Mouse (Mus musculus) heart, embryonic 15.5 days (tissue): ENCODE results near the gene Fam241b. TPM values are rescaled to one million over a fixed set of nuclear protein-coding genes. Genes with fewer than 3 reads are reported as not detected.
A peak's percentile ranks its signal among the peaks of the same experiment; 100 is the strongest.

Source experiments
- ATAC-seq: fragments of 200-750 bp; cut with Nextera tagmentation; replicated peaks from 2 replicates; pipeline ENCODE4 v1.8.0; 2017; ENCODE audit warnings: low read depth, moderate TSS enrichment; ENCODE audit not compliant: insufficient number of reproducible peaks, insufficient read depth, low FRiP score
- H3K27ac ChIP-seq: fragments of 300-500 bp; sonication (generic); 2 replicates; pipeline ENCODE4 v1.5.1; 2015; ENCODE audit warnings: mild to moderate bottlenecking, inconsistent platforms
- H3K27me3 ChIP-seq: fragments of 300-500 bp; sonication (generic); 2 replicates; pipeline ENCODE4 v1.6.1; 2015; ENCODE audit warnings: inconsistent platforms
- H3K36me3 ChIP-seq: fragments of 300-500 bp; sonication (generic); 2 replicates; pipeline ENCODE4 v1.6.1; 2015; ENCODE audit warnings: mild to moderate bottlenecking, inconsistent platforms
- H3K4me1 ChIP-seq: fragments of 300-500 bp; sonication (generic); replicated peaks from 2 replicates; pipeline ENCODE4 v1.6.1; 2015; ENCODE audit warnings: inconsistent platforms
- H3K4me2 ChIP-seq: fragments of 300-500 bp; sonication (generic); 2 replicates; pipeline ENCODE4 v1.6.1; 2015; ENCODE audit warnings: inconsistent platforms, mild to moderate bottlenecking, moderate library complexity
- H3K4me3 ChIP-seq: fragments of 300-500 bp; sonication (generic); 2 replicates; pipeline ENCODE4 v1.5.1; 2015; ENCODE audit warnings: mild to moderate bottlenecking, inconsistent platforms
- H3K9ac ChIP-seq: fragments of 300-500 bp; sonication (generic); 2 replicates; pipeline ENCODE4 v1.6.1; 2015; ENCODE audit warnings: mild to moderate bottlenecking, inconsistent platforms
- H3K9me3 ChIP-seq: fragments of 300-500 bp; sonication (generic); replicated peaks from 2 replicates; pipeline ENCODE4 v1.6.1; 2016; ENCODE audit warnings: inconsistent platforms
- WGBS: fragments of 180-500 bp; shearing (Covaris S2); methylation state at CpG from one replicate; pipeline ENCODE4 v1.1.7; 2015; ENCODE audit warnings: mixed read lengths; 5-methylcytosine and 5-hydroxymethylcytosine counted together
- polyA plus RNA-seq: library from polyadenylated mRNA; unstranded; fragments of >200 nt; fragmentation: Nextera tagmentation; extraction: Ambion mirVana; gene quantifications from 2 replicates; pipeline ENCODE4 v1.2.1, GENCODE M21; 2015

The Fam241b gene
- polyA plus RNA-seq, 1 experiment from 2014 or later, result 3.0 TPM

GRCm38 (mm10) chr10:62173941-62174448, 30.3 kb upstream of the Fam241b start:
- Histone ChIP-seq H3K4me2 (no peak overlapping the region), H3K27me3 (peaks cover 5% of the 10 kb centered on the region), H3K4me1 (no peaks in the 10 kb centered on the region), H3K9ac (no peak overlapping the region), H3K4me3 (no peak overlapping the region), H3K27ac (no peak overlapping the region), H3K9me3 (0 out of 2 replicates have a peak, but pooled peaks cover 3% of the 10 kb centered on the region), H3K36me3 (no peaks in the 10 kb centered on the region)
- no peak for ATAC-seq
- WGBS, result 36% methylated on average over 9 of the region's 9 CpGs

- Histone ChIP-seq H3K4me1 (no peaks in the 10 kb centered on the region), H3K9me3 (no peaks in the 10 kb centered on the region), H3K36me3 (no peaks in the 10 kb centered on the region), H3K27me3 (peaks cover 5% of the 10 kb centered on the region), H3K4me2 (no peak overlapping the region), H3K9ac (no peak overlapping the region), H3K27ac (no peak overlapping the region), H3K4me3 (no peak overlapping the region)
- no peak for ATAC-seq
- 10% methylated on average over 9 of the region's 9 CpGs for WGBS
Measured at GRCm38 (mm10) chr10:62172841-62173553, 29.3 kb upstream of the Fam241b start.

- H3K9ac ChIP-seq, result no peak overlapping the region
- H3K4me1 ChIP-seq, result no peaks in the 10 kb centered on the region
- ATAC-seq, result no peak
- H3K27ac ChIP-seq, result no peak overlapping the region
- no peaks in the 10 kb centered on the region for H3K27me3 ChIP-seq
- no peaks in the 10 kb centered on the region for H3K36me3 ChIP-seq
- no peak overlapping the region for H3K4me2 ChIP-seq
- no peaks in the 10 kb centered on the region for H3K9me3 ChIP-seq
- WGBS, result 45% methylated on average over 10 of the region's 10 CpGs
- no peak overlapping the region for H3K4me3 ChIP-seq
Measured at GRCm38 (mm10) chr10:62162410-62162809, 18.7 kb upstream of the Fam241b start.

- H3K4me2 ChIP-seq, result no peak overlapping the region
- H3K4me3 ChIP-seq, result no peak overlapping the region
- 62% methylated on average over 7 of the region's 7 CpGs for WGBS
- no peaks in the 10 kb centered on the region for H3K9me3 ChIP-seq
- H3K27ac ChIP-seq, result no peak overlapping the region
- H3K36me3 ChIP-seq, result no peaks in the 10 kb centered on the region
- H3K27me3 ChIP-seq, result peaks cover 19% of the 10 kb centered on the region
- H3K9ac ChIP-seq, result no peak overlapping the region
- no peak for ATAC-seq
- no peaks in the 10 kb centered on the region for H3K4me1 ChIP-seq
Measured at GRCm38 (mm10) chr10:62149929-62150328, 6.2 kb upstream of the Fam241b start.

- H3K4me1 ChIP-seq, result no peaks in the 10 kb centered on the region
- no peaks in the 10 kb centered on the region for H3K36me3 ChIP-seq
- H3K4me3 ChIP-seq, result no peak overlapping the region
- WGBS, result 54% methylated on average over 12 of the region's 12 CpGs
- H3K9me3 ChIP-seq, result no peaks in the 10 kb centered on the region
- H3K27me3 ChIP-seq, result peaks cover 22% of the 10 kb centered on the region
- no peak overlapping the region for H3K27ac ChIP-seq
- no peak overlapping the region for H3K4me2 ChIP-seq
- ATAC-seq, result no peak
- H3K9ac ChIP-seq, result no peak overlapping the region
Measured at GRCm38 (mm10) chr10:62147466-62148248, 3.9 kb upstream of the Fam241b start.

GRCm38 (mm10) chr10:62145957-62146356, 2.2 kb upstream of the Fam241b start:
- no peak for ATAC-seq
- no peak overlapping the region for H3K4me2 ChIP-seq
- H3K9me3 ChIP-seq, result no peaks in the 10 kb centered on the region
- no peak overlapping the region for H3K9ac ChIP-seq
- H3K4me3 ChIP-seq, result no peak overlapping the region
- H3K27ac ChIP-seq, result no peak overlapping the region
- WGBS, result 72% methylated on average over 5 of the region's 5 CpGs
- peaks cover 28% of the 10 kb centered on the region for H3K27me3 ChIP-seq
- H3K36me3 ChIP-seq, result no peaks in the 10 kb centered on the region
- no peaks in the 10 kb centered on the region for H3K4me1 ChIP-seq

GRCm38 (mm10) chr10:62138040-62138439, 5.7 kb downstream of the Fam241b start:
- Histone ChIP-seq H3K27ac (no peak overlapping the region), H3K4me3 (no peak overlapping the region), H3K27me3 (peaks cover 67% of the 10 kb centered on the region), H3K9me3 (no peaks in the 10 kb centered on the region), H3K4me2 (no peak overlapping the region), H3K36me3 (no peaks in the 10 kb centered on the region), H3K9ac (no peak overlapping the region), H3K4me1 (peaks cover 5% of the 10 kb centered on the region; the same call in 1 of the 2 replicates)
- ATAC-seq, result no peak
- WGBS, result 23% methylated on average over 3 of the region's 3 CpGs

GRCm38 (mm10) chr10:62137150-62137549, 6.6 kb downstream of the Fam241b start:
- 17% methylated on average over 4 of the region's 4 CpGs for WGBS
- Histone ChIP-seq H3K27me3 (peaks cover 76% of the 10 kb centered on the region), H3K9me3 (no peaks in the 10 kb centered on the region), H3K27ac (no peak overlapping the region), H3K4me3 (no peak overlapping the region), H3K4me1 (peaks cover 11% of the 10 kb centered on the region), H3K36me3 (no peaks in the 10 kb centered on the region), H3K4me2 (no peak overlapping the region), H3K9ac (no peak overlapping the region)
- no peak for ATAC-seq

GRCm38 (mm10) chr10:62135696-62136470, 7.8 kb downstream of the Fam241b start:
- no peak overlapping the region for H3K4me2 ChIP-seq
- 8% methylated on average over 7 of the region's 8 CpGs for WGBS
- peaks cover 11% of the 10 kb centered on the region for H3K4me1 ChIP-seq
- H3K27me3 ChIP-seq, result peaks cover 82% of the 10 kb centered on the region
- no peaks in the 10 kb centered on the region for H3K36me3 ChIP-seq
- no peak overlapping the region for H3K4me3 ChIP-seq
- H3K9me3 ChIP-seq, result no peaks in the 10 kb centered on the region
- no peak overlapping the region for H3K9ac ChIP-seq
- no peak for ATAC-seq
- no peak overlapping the region for H3K27ac ChIP-seq

- Histone ChIP-seq H3K4me2 (peak within 1 kb of the TSS; percentile 59), H3K4me3 (peak within 1 kb of the TSS; percentile 33), H3K36me3 (no peaks in the 10 kb centered on the region), H3K27ac (no peak within 1 kb of the TSS), H3K27me3 (peaks cover 100% of the 10 kb centered on the region), H3K4me1 (peaks cover 11% of the 10 kb centered on the region), H3K9ac (no peak within 1 kb of the TSS), H3K9me3 (no peaks in the 10 kb centered on the region)
- under 1% methylated on average over 29 of the region's 29 CpGs for WGBS
- ATAC-seq, result no peak
Measured at GRCm38 (mm10) chr10:62132691-62133281, 10.9 kb downstream of the Fam241b start, which contains the start of gene Neurog3. Gene Neurog3 (plus strand): TSS chr10:62133090.
